Mouse (Mus musculus): ENCODE measurements around the gene Ugt1a7c. TPM values are rescaled to one million over a fixed set of nuclear protein-coding genes. Genes with fewer than 3 reads are reported as not detected.
"Not testable (repeated sequence)": the region's sequence is repeated elsewhere in the genome, so short reads cannot be mapped to it uniquely, and the experiment has no call there.

Gene Ugt1a7c
- total and polyA plus RNA-seq, 2 experiments from 2014 or later, result 0.99 to 1.8 TPM

DNA sequence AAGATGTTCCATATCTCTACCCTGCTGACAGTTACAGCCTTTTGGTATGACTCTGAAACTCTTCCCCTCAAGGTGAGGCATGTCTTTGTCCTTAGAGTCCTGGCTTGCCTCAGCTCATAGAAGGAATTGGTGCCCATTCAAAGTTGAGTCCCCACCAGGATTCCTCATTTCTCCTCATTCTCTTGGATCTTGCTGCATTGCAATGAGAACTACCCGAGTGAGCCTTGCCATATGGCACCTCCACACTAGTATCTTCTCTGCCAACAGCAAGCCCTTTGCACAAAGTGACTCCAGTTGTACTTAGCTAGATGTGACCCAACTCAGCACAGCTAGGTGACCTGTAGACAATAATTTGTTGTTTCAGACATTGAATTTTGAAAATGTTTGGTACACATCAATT lies 128.7 kb downstream of the Ugt1a7c start:
- TF ChIP-seq EP300 (IDR thresholded peaks at IDR 0.05; ENCODE audit: low read depth) (no peak), CTCF (IDR thresholded peaks at IDR 0.05; ENCODE audit: low read depth) (no peak)
- H3K27ac ChIP-seq (ENCODE audit: low read depth), result no peak overlapping the region
- WGBS, result 32% methylated on average over 1 of the region's 1 CpGs
- ATAC-seq (ENCODE audit: insufficient read depth, low read depth) (no peak), DNase-seq (ENCODE audit: low spot score) (no peak)
- no peak overlapping the region for H3K4me3 ChIP-seq (ENCODE audit: low read depth, low read length)
- peaks cover 33% of the 10 kb centered on the region for H3K9me3 ChIP-seq (replicated peaks; ENCODE audit: control insufficient read depth, low read length)
- H3K4me1 ChIP-seq (ENCODE audit: control insufficient read depth, insufficient read depth), result no peaks in the 10 kb centered on the region
- no peak overlapping the region for H3K4me2 ChIP-seq (ENCODE audit: low read depth, low read length)
- no peak overlapping the region for H3K9ac ChIP-seq (replicated peaks; ENCODE audit: low read depth, low read length)
- no peaks in the 10 kb centered on the region for H3K36me3 ChIP-seq (replicated peaks; ENCODE audit: control insufficient read depth, insufficient read depth, low read length)
- no peaks in the 10 kb centered on the region for H3K27me3 ChIP-seq (ENCODE audit: control insufficient read depth, insufficient read depth, low read length)

- no peaks in the 10 kb centered on the region for H3K36me3 ChIP-seq (replicated peaks; ENCODE audit: control insufficient read depth, insufficient read depth, low read length)
- no peak for TF ChIP-seq CTCF (IDR thresholded peaks at IDR 0.05; ENCODE audit: low read depth)
- TF ChIP-seq EP300 (IDR thresholded peaks at IDR 0.05; ENCODE audit: low read depth), result no peak
- whole genome bisulfite sequencing, result 56% methylated on average over 2 of the region's 2 CpGs
- H3K4me1 ChIP-seq (ENCODE audit: control insufficient read depth, insufficient read depth), result no peaks in the 10 kb centered on the region
- no peaks in the 10 kb centered on the region for H3K27me3 ChIP-seq (ENCODE audit: control insufficient read depth, insufficient read depth, low read length)
- ATAC-seq (ENCODE audit: insufficient read depth, low read depth), result no peak
- H3K9ac ChIP-seq (replicated peaks; ENCODE audit: low read depth, low read length), result no peak overlapping the region
- no peak for DNase-seq (ENCODE audit: low spot score)
- H3K4me3 ChIP-seq (ENCODE audit: low read depth, low read length), result no peak overlapping the region
- peaks cover 38% of the 10 kb centered on the region for H3K9me3 ChIP-seq (replicated peaks; ENCODE audit: control insufficient read depth, low read length)
- H3K27ac ChIP-seq (ENCODE audit: low read depth), result no peak overlapping the region
- no peak overlapping the region for H3K4me2 ChIP-seq (ENCODE audit: low read depth, low read length)
These were observed 129.3 kb downstream of the Ugt1a7c start for GRCm38 (mm10) chr1:88224029-88224776.

DNA sequence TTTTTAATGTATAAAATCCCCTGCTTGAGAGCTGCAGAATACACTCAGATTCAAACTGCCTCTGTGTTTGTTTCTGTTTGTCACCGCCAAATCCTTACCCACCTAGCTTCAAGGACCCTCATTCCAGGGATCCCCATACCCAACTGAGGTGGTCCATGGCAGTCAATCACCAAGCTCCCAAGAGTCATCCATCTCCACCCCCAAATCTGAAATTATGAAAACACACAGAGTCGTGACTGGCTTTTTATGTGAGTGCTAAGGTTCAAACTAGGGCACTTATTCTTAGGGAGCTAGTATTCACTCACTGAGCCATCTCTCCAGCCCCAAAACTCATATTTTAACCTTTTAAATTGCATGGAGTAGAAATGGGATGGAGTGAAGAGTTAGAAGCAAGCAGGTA lies 130.4 kb downstream of the Ugt1a7c start:
- DNase-seq (ENCODE audit: low spot score); H3K27ac ChIP-seq (ENCODE audit: low read depth); ATAC-seq (ENCODE audit: insufficient read depth, low read depth); H3K4me2 ChIP-seq (ENCODE audit: low read depth, low read length); H3K9ac ChIP-seq (replicated peaks; ENCODE audit: low read depth, low read length); H3K4me1 ChIP-seq (ENCODE audit: control insufficient read depth, insufficient read depth); H3K4me3 ChIP-seq (ENCODE audit: low read depth, low read length); H3K36me3 ChIP-seq (replicated peaks; ENCODE audit: control insufficient read depth, insufficient read depth, low read length); H3K27me3 ChIP-seq (ENCODE audit: control insufficient read depth, insufficient read depth, low read length): not testable (repeated sequence)
- 24% methylated on average over 2 of the region's 2 CpGs for WGBS
- peaks cover 49% of the 10 kb centered on the region for H3K9me3 ChIP-seq (replicated peaks; ENCODE audit: control insufficient read depth, low read length)

DNA sequence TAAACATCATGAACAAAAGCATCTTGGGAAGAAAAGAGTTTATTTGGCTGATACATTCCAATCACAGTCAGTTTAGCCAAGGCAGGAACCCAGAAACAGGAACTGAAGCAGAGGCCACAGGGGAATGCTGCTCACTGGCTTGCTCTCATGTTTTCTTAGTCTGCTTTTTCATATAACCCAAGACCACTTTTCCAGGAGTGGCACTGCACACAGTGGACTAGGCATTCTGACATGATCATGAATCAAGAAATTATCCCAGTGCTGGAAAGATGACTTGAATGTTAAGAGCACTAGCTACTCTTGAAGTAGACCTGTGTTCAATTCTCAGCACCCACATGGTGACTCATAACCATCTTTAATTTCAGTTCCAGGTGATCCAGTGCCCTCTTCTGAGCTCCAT lies 130.9 kb downstream of the Ugt1a7c start:
- TF ChIP-seq EP300 (IDR thresholded peaks at IDR 0.05; ENCODE audit: low read depth) (no peak), CTCF (IDR thresholded peaks at IDR 0.05; ENCODE audit: low read depth) (no peak)
- no peak for ATAC-seq (ENCODE audit: insufficient read depth, low read depth)
- H3K27ac ChIP-seq (ENCODE audit: low read depth), result no peak overlapping the region
- no peaks in the 10 kb centered on the region for H3K36me3 ChIP-seq (replicated peaks; ENCODE audit: control insufficient read depth, insufficient read depth, low read length)
- H3K4me3 ChIP-seq (ENCODE audit: low read depth, low read length), result no peak overlapping the region
- H3K27me3 ChIP-seq (ENCODE audit: control insufficient read depth, insufficient read depth, low read length), result no peaks in the 10 kb centered on the region
- no peak overlapping the region for H3K4me2 ChIP-seq (ENCODE audit: low read depth, low read length)
- peaks cover 53% of the 10 kb centered on the region for H3K9me3 ChIP-seq (replicated peaks; ENCODE audit: control insufficient read depth, low read length)
- no peaks in the 10 kb centered on the region for H3K4me1 ChIP-seq (ENCODE audit: control insufficient read depth, insufficient read depth)
- no peak overlapping the region for H3K9ac ChIP-seq (replicated peaks; ENCODE audit: low read depth, low read length)
- DNase-seq (ENCODE audit: low spot score), result no peak

- Histone ChIP-seq H3K36me3 (replicated peaks; ENCODE audit: control insufficient read depth, insufficient read depth, low read length) (no peaks in the 10 kb centered on the region), H3K4me2 (ENCODE audit: low read depth, low read length) (no peak within 1 kb of the TSS), H3K9me3 (replicated peaks; ENCODE audit: control insufficient read depth, low read length) (peaks cover 64% of the 10 kb centered on the region), H3K4me3 (ENCODE audit: low read depth, low read length) (no peak within 1 kb of the TSS), H3K4me1 (ENCODE audit: control insufficient read depth, insufficient read depth) (no peaks in the 10 kb centered on the region), H3K9ac (replicated peaks; ENCODE audit: low read depth, low read length) (no peak within 1 kb of the TSS), H3K27me3 (ENCODE audit: control insufficient read depth, insufficient read depth, low read length) (no peaks in the 10 kb centered on the region), H3K27ac (ENCODE audit: low read depth) (no peak within 1 kb of the TSS)
- ATAC-seq (ENCODE audit: insufficient read depth, low read depth) (no peak), DNase-seq (ENCODE audit: low spot score) (no peak)
- TF ChIP-seq EP300 (IDR thresholded peaks at IDR 0.05; ENCODE audit: low read depth), result no peak
- WGBS, result 42% methylated on average over 5 of the region's 5 CpGs
These were observed 132.0 kb downstream of the Ugt1a7c start, which contains the start of gene Mroh2a for GRCm38 (mm10) chr1:88226670-88227379. Gene Mroh2a, plus strand, starts transcription at chr1:88226986.
